Mouse (Mus musculus) heart, adult 8-10 months (tissue): Measurements from ENCODE around the gene Slc28a2. TPM values are rescaled to one million over a fixed set of nuclear protein-coding genes. Genes with fewer than 3 reads are reported as not detected.
"Not testable (repeated sequence)": the region's sequence is repeated elsewhere in the genome, so short reads cannot be mapped to it uniquely, and the experiment has no call there.

ENCODE experiments used
- DNase-seq: peaks from one replicate; pipeline ENCODE4 v3.0.0; 2022; ENCODE audit warnings: low spot score
- total RNA-seq, 4 experiments: library from RNA; stranded (reverse); gene quantifications; 2 replicates each; pipeline ENCODE4 v1.2.4; 2022

The Slc28a2 gene
- total RNA-seq, 4 experiments from 2014 or later, result 16.0 to 22.8 (median 19.8) TPM

- peak; percentile 91 for DNase-seq
These were observed 41.2 kb downstream of the Slc28a2 start for GRCm38 (mm10) chr2:122467351-122468013.

DNA sequence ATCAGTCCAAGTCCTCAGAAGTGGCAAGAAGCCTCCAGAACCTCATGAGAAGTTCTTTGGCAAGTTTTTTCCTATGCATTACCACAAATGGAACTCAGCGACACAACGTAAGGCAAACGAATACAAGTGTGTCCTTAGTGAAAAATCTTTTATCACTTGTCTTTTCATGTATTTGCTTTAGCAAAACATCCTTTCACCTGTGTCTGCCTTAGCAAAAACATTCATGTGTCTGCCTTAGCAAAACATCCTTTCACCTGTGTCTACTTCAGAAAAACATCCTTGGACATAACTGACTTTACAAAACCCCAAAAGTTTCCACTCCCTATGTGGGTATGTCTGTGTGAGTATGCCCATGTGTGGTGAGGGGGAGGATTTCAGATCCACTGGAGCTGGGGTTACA, 42.9 kb downstream of the Slc28a2 start:
- DNase-seq, result no peak

GRCm38 (mm10) chr2:122476585-122476984, 50.3 kb downstream of the Slc28a2 start:
- no peak for DNase-seq

DNA sequence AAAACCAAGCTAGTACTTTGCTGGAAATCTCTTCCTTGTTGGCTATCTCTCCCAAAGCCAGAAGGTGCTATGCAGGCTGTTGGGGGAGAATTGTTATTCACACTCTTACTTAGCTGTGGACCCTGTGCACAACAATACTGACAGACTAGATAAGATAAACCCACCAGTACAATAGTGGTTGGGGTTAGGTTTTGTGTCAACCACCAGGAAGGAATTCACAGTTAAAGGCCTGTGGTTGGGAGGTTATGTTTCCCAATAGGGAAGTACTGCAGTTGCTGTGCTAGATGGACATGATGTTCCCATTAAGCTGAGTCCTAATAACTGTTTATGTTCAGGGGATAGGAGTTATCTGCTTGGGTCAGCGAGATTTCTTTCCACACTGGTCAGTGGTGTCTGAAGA, 57.5 kb downstream of the Slc28a2 start:
- DNase-seq, result not testable (repeated sequence)

DNA sequence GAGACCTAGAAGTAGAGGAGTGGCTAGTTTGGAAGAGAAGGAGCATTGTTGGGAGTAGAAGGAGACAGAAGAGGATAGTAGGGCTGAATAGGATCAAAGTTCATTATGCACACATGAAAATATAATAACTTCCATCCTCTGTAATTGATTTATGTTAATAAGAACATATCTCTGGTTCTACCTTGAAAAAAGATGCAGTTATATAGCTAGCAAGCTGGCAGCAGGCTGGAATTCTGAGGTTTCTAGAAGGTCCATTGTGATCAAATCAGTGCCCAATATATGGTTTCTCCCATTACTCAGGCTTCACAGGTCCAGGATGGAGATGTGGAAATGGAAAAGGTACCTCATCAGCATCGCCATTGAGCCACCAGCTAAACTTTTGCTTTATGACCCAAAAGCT, 58.4 kb downstream of the Slc28a2 start, which contains the start of gene Gm14085:
Gm14085 (plus strand) TSS at position 301 of the 400 bp plus-strand sequence.
- DNase-seq, result no peak

DNA sequence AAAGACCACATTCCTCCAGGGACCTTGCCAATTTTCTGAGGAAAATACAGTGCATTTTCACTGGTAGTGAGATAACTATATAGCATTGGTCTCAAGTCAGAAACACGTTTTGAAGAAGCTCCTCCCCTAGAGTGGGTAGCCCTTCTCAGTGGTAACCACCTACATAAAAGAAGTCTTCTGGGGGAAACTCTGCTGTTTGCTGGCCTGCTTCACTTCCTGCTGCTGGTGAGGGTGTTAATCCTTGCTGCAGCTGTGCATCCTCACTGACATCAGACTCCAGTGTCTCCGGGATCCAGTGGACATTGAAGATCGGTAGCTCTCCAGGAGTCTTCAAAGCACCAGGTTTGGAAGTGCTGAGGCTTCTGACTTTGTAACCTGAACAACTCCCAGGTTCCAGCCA, 59.4 kb downstream of the Slc28a2 start:
- DNase-seq, result not testable (repeated sequence)

- not testable (repeated sequence) for DNase-seq
These were observed 59.8 kb downstream of the Slc28a2 start for GRCm38 (mm10) chr2:122486122-122486521.

DNA sequence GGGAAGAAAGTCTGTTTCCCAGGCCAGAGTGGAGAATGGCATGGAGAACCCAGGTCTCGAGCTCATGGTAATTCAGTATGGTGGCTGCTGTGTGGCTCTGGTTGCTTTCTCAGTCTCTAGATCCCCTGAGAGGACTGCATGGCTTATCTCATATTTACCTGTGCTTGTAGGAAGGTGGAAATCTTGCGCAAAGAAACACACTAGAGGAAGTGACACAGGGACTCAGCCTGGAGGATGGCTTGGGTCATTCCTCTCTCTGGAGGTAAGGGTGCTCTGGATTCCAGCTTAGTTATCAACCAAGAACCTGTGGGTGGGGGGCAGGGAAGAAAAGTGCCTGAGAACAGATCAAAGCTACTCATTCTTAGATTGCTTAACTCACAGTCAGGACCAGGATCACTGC, 60.4 kb downstream of the Slc28a2 start:
- no peak for DNase-seq

Other genes starting within 250 kb of the Slc28a2 start
- not detected for gene Patl2, start 240.3 kb upstream of the Slc28a2 start, total RNA-seq
- gene Terb2, start 240.2 kb upstream of the Slc28a2 start, total RNA-seq, result not detected
- gene Sord, start 191.7 kb upstream of the Slc28a2 start, total RNA-seq, result 100 to 1,000 TPM; 182 to 228 (median 200) TPM
- under 1 TPM; 0.46 to 0.82 (median 0.54) TPM for gene Duox2, start 128.0 kb upstream of the Slc28a2 start, total RNA-seq
- gene Duoxa2, start 127.6 kb upstream of the Slc28a2 start, total RNA-seq, result under 1 TPM in 3 of 4 experiments, not detected in 1; 0.17 to 0.31 (median 0.25) TPM
- gene Duoxa1, start 112.7 kb upstream of the Slc28a2 start, total RNA-seq, result under 1 TPM in 3 of 4 experiments, not detected in 1; 0.14 to 0.37 (median 0.34) TPM
- under 1 TPM in 3 of 4 experiments, not detected in 1; 0.20 to 0.28 (median 0.27) TPM for gene Duox1, start 110.8 kb upstream of the Slc28a2 start, total RNA-seq
- 1 to 10 TPM; 4.4 to 7.3 (median 5.7) TPM for gene Shf, start 57.3 kb upstream of the Slc28a2 start, total RNA-seq
- gene Gm14085, start 58.5 kb downstream of the Slc28a2 start, total RNA-seq, result under 1 TPM; 0.34 to 0.72 (median 0.61) TPM
- 1 to 10 TPM; 2.4 to 3.9 (median 2.6) TPM for gene Gatm, start 184.8 kb downstream of the Slc28a2 start, total RNA-seq
- under 1 TPM; 0.46 to 0.97 (median 0.65) TPM for gene AA467197, start 210.5 kb downstream of the Slc28a2 start, total RNA-seq